Mouse (Mus musculus) urinary bladder, postnatal 25 days (tissue): ENCODE results near the gene Traf5.

Experiments
- DNase-seq: peaks from one replicate; pipeline ENCODE4 v3.0.0; 2022; ENCODE audit warnings: low spot score

Traf5 gene

GRCm38 (mm10) chr1:192063209-192063946 lies 29.0 kb downstream of the Traf5 start:
- no peak for DNase-seq

DNA sequence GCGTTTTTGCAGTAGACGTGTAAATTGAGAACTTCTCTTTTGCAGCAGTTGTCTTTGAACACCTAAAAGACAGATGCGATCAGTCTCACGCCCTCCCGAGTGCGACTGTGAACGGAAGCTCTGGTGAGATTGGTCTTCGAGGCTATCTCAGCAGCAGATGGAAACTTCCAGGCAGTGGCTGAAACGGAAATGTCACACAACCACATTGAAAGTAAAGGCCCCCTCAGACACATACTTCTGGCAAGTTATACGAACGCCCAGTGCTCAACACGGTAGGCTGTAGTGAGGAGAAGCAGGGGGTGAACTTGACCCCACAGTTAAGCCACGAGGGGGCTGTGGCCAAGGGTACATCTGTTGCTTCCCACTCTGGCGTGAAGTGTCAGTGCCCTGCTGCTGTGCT lies 29.7 kb downstream of the Traf5 start:
- no peak for DNase-seq

DNA sequence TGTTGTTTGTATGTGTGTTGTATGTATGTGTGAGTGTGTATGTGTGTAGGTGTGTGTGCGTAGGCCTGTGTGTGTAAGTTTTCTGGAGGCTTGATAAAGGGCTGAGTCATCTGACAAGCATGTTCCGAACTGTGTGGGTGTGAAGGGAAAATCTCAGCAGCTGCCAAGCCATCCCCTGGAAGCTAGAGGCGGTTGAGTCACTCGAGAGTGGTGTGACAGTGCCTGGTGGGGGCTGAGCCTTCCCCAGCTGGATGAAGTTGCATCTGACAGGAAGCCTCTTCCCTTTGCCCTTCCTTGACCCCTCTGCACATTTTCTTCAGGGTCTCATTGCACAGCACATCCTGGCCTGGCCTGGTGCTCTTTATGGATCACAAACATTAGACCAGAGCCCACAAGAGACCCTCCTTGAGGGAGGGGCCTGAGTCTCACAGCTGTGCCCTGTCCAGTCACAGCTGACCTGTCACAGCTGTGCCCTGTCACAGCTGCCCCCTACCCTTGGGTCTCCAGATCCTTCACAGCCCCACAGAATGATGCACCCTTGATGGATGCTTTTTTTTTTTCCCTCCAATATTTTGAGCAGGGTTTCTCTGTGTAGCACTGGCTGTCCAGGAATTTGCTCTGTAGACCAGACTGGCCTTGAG lies 30.6 kb downstream of the Traf5 start:
- DNase-seq = peak; percentile 42

- DNase-seq = no peak
Observed at GRCm38 (mm10) chr1:192058911-192059310, 33.4 kb downstream of the Traf5 start.

GRCm38 (mm10) chr1:192053726-192054125 lies 38.6 kb downstream of the Traf5 start:
- no peak for DNase-seq

DNA sequence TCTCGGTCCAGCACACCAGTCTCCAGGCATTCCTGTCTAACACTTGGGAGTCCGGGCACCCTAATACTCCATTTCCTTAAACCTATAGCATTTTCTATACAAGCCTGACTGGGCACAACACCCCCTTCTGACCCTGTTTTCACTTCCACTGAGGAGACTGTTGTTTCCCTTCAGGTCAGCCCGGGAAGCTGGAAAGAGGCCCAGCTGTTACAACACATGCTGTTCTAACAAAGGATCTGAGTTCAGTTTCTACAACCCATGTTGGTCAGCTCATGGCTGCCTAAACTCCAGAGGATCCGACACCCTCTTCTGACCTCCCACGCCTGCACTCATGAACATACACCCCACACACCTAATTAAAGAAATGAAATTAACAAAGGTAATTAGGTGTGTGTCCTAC lies 39.4 kb downstream of the Traf5 start:
- no peak for DNase-seq

GRCm38 (mm10) chr1:192052461-192052860 lies 39.9 kb downstream of the Traf5 start:
- no peak for DNase-seq

DNA sequence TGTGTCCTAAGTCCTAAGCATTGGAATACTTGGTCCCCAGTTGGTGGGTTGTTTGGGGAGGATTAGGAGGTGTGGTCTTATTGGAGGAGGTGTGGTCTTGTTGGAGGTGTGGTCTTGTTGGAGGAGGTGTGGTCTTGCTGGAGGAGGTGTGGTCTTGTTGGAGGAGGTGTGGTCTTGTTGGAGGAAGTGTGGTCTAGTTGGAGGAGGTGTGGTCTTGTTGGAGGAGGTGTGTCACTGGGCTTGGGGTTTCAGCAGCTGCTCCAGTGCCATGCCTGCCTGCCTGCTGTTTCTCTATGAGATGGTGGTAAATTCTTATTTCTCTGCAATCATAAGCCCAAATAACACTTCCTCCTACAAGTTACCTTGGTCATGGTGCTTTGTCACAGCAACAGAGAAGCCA lies 93.3 kb downstream of the Traf5 start:
- no peak for DNase-seq

DNA sequence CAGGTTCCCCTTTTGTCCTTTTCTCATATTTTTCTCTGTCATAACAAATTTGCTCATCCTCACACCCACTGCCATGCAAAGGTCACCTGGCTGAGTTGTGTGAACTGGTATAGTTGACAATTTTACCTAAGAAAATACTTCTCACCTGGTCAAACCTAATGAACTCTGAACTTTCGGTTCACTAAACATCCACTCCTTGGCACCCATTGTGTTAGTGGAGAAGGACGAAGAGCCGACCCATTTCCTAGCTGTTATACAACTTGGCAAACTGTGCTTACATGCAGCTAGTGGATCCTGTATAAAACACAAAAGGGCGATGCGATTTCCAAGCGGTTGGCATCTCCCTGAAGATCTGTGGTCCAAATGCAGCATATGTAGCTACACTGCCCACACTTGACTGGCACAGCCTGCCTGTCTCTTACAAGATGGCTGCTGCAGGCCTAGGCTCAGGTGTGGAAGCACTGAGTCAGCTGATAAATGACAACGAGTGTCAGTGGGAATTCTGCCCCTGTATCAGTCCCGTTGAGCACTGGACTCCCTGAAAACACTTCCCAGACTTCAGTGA lies 95.7 kb downstream of the Traf5 start:
- no peak for DNase-seq

DNA sequence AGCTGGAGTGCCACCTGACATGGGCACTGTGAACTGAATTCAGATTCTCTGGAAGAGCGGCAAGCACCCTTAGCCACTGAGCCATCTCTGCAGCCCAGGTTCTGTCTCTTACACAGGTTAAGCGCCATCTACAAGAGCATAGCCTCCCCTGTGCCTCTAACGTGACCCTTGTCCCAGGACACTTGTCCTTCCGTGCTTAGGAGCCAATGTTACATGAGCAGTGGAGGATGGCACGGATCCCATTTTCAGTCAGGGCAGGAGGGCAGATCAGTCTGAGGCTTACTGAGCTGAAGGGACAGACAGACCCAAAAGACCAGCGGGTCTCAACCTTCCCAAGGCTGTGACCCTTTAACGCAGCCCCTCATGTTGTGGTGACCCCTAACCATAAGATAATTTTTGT lies 96.4 kb downstream of the Traf5 start:
- DNase-seq = no peak

DNA sequence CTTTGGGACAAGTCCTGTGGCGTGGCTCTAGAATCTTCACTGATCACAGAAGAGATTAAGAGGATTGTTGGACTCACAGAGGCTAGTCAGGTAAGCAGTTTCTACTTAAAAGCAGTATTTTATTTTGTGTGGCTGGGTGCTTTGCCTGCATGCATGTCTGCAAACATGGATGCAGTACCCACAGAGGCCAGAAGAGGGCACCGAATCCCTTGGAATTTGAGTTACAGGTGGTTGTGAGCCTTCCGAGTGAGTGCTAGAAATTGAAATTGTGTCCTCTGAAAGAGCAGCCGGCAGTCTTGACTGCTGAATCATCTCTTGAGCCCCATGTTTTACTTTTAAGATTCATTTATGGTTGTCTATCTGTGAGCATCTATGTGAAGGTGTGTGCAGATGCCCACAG lies 96.9 kb downstream of the Traf5 start:
- DNase-seq = peak; percentile 59

- DNase-seq = no peak
Observed at GRCm38 (mm10) chr1:191994476-191994875, 97.9 kb downstream of the Traf5 start.

DNA sequence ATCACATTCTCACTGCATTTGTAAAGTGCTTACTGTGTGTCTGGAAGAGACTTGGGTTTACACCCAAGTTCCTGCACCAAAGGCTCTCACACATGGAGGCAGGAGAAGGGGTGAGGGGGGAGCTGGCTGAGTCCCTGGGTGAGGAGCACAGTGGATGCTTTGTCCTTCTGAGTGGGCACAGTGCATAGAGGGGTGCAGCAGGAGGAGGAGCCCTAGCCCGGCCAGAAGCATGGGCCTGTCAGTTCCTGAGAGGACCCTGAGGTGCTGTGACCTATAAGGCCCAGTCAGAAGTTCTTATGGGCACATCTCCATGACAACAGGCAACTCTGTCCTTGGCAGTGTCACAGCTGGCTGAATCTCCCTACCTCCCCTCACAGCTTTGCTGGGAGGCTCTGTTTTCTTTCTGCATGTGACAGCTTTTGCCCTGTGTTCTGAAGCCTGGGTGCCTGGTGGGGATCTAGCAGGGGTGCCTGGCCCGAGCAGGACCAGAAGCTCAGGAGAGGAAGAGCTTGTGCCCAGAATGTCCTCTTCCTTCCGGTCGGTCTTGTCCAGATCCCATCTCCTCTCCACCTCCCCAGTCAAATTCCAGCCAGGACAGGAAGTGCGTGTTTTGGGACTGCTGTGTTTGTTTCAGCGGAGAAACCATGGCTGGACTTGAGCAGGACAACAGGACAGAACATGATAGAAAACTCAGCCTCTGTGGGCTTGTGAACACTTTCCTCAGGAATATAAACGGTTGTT lies 100.1 kb downstream of the Traf5 start:
- no peak for DNase-seq

DNA sequence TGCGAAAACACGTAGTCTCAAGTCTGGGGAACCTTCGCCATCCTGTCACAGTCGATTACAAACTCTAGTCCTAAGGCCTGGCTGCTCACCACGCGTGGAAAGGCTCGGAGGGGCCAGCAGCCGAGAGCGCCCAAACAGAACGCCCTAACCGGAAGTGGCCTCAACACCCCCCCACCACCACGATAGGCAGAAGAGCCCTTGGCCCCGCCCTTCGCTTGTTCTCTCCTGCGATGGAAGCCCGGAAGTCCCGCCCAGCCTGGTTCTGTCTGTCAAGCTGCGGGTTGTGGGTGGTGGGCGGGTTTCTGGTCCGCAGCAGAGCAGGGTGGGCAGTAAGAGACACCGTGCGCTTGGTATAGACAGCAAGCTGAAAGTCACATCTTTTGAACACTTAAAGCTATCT lies 102.4 kb downstream of the Traf5 start:
- peak; percentile 92 for DNase-seq

DNA sequence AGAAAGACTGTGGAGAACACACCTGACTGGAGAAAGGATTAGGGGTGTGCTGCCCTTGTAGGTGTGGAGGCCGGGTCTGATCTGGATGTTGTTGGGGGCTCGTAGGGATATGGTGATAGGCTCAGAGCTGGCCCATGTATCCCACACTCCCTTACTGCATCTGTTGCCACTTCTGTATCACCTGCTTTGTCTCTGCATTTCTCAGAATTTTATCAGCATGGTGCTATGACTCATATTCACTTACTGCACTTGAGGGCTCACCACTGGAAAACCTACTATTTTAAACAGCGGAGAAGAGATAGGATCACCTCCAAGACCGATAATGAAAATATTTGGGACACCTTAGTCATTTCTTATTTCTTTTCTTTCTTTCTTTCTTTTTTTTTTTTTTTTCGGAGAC lies 103.3 kb downstream of the Traf5 start:
- no peak for DNase-seq

DNA sequence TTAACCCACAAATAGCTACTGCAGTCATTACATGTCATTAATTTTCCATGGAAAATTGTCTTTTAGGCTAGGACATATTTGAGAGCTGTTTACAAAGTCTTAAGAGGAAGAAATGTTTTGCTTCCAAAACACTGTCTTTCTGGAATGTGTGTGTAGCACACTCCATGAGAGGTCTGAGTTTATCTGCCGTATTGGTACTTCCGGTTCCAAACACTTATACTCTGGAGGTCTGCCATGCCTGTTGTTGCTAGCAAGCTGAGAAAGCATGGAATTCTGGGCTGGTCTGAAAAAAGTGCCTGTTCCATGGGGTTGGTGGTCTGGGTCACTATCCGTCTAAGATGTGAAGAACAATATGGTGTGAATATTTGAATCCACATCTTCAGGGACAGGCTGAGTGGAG lies 103.7 kb downstream of the Traf5 start:
- no peak for DNase-seq

DNA sequence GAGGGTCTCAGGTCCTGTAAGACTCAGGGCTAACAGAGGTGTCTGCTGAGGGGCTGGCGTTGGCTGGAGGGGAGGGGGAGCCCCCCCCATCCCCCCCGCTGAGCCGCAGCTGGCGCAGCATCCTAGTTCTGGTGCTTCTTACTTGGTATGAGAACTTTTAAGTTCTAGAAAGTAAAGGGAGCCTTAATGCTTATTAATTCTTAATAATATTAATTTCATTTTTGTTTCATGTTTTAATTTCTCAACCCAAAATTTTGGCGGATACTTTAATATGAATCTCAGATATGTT lies 104.9 kb downstream of the Traf5 start:
- no peak for DNase-seq

DNA sequence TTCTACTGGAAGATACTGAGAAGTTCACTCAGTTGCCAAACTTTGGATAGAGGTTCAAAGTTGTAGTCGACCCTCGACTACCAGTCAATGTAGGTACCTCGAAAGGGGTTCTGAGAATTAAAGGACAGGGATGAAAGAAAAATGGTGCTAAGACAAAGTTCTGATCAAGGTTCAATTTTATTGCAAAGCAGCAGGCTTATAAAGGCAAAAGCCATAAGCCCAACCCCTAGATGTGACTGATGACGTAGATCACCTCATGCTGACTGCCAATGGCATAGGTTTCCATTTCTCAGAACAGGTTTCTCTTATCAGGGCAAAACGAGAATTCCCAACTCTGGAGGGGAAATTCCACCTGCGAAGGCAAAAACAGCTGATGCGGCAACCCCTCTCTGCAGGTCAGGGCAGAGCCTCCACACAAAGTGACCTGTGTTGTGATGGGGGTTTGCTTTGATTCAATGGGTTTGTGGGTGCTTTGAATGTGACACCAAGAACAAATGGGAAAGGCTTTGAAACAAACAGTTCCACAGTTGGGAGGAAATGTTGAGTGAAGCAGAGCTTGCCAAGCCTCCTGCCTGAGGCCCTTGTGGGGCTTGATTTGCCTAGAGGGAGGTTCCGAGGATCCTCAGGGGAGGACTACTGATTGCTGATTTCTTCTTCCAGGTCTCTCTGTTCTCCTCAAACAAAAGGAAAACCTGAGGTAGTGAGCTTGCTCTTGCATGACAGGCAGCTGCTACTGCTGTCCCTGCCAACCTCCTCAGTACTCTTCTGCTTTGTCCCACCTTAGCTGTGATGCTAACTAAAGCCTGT lies 105.5 kb downstream of the Traf5 start:
- DNase-seq = no peak

DNA sequence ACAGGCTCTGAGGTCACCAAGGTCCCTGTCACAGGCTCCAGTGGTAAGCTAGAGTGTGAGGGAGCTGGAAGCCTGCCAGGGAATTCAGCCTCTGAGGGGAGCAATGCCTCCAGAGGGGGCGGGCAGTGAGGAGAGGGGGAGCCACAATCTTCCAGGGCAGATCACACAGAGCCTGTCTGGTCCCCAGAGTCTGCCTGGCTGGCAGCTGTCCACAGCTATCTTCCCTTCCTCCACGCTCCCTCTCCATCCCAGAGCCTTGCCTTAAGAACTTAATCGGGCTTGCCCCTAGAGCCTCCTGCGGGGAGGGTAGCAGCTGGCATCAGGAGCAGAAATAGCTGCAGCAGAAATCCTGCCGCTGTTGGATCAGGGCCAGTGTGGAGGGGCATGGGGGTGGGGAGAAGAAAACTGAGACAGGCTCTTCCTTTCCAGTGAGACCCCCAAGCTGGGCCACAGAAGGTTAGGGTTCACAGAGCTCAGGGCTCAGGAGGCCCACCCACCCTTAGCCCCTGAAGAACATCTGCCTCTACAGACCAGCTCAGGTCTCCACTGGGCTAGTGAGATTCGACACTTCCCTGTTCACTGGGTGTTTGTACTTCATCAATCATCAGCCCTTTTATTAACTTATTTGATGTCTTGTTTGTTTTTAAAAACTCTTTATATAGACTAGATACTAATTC lies 110.8 kb downstream of the Traf5 start:
- no peak for DNase-seq

DNA sequence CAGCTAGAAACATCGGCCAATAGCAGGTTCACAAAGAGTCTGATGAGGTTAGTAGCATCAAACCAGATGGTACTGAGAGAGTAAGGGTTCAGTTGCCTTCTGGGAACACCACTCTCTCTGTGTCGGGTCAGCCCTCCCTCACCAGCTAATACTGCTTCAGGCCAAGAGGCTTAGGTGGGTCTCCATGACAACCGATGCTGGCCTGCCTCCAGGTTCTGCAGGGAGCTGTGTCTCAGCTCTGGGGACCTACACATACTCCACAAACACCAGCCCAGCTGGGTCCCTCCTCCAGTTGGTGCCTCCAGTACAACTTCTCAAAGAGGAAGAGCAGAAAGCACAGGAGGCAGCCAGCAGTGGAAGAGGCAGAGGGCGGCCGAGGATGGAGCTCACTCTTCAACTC lies 115.2 kb downstream of the Traf5 start, which contains the start of gene Rd3:
TSS of gene Rd3 (plus strand) at position 184 of the 400 bp plus-strand sequence.
- no peak for DNase-seq
